Mouse (Mus musculus) hindbrain, embryonic 12.5 days (tissue): ENCODE data around the gene Poldip3. TPM values are rescaled to one million over a fixed set of nuclear protein-coding genes. Genes with fewer than 3 reads are reported as not detected.

Experiments
- ATAC-seq: fragments of 200-750 bp; cut with Nextera tagmentation; 2 replicates; pipeline ENCODE4 v1.8.0; 2017; ENCODE audit warnings: moderate TSS enrichment; ENCODE audit not compliant: low FRiP score
- H3K27ac ChIP-seq: fragments of 300-500 bp; sonication (generic); 2 replicates; pipeline ENCODE4 v1.5.1; 2016; ENCODE audit warnings: mild to moderate bottlenecking
- H3K27me3 ChIP-seq: fragments of 300-500 bp; sonication (generic); 2 replicates; pipeline ENCODE4 v1.6.1; 2016; ENCODE audit warnings: mild to moderate bottlenecking
- H3K36me3 ChIP-seq: fragments of 300-500 bp; sonication (generic); 2 replicates; pipeline ENCODE4 v1.6.1; 2016; ENCODE audit warnings: mild to moderate bottlenecking
- H3K4me1 ChIP-seq: fragments of 300-500 bp; sonication (generic); 2 replicates; pipeline ENCODE4 v1.6.1; 2016
- H3K4me2 ChIP-seq: fragments of 300-500 bp; sonication (generic); replicated peaks from 2 replicates; pipeline ENCODE4 v1.6.1; 2016; ENCODE audit warnings: mild to moderate bottlenecking
- H3K4me3 ChIP-seq: fragments of 300-500 bp; sonication (generic); 2 replicates; pipeline ENCODE4 v1.5.1; 2016; ENCODE audit warnings: mild to moderate bottlenecking
- H3K9ac ChIP-seq: fragments of 300-500 bp; sonication (generic); 2 replicates; pipeline ENCODE4 v1.6.1; 2016; ENCODE audit warnings: mild to moderate bottlenecking, moderate library complexity
- H3K9me3 ChIP-seq: fragments of 300-500 bp; sonication (generic); replicated peaks from 2 replicates; pipeline ENCODE4 v1.6.1; 2016; ENCODE audit warnings: mild to moderate bottlenecking
- WGBS: fragments of 180-500 bp; shearing (Covaris S2); methylation state at CpG from one replicate; pipeline ENCODE4 v1.1.7; 2016; 5-methylcytosine and 5-hydroxymethylcytosine counted together
- polyA plus RNA-seq: library from polyadenylated mRNA; unstranded; fragments of >200 nt; fragmentation: Nextera tagmentation; extraction: Ambion mirVana; gene quantifications from 2 replicates; pipeline ENCODE4 v1.2.1, GENCODE M21; 2016

Gene Poldip3
- polyA plus RNA-seq: 163 and 168 TPM in 2 replicates

DNA sequence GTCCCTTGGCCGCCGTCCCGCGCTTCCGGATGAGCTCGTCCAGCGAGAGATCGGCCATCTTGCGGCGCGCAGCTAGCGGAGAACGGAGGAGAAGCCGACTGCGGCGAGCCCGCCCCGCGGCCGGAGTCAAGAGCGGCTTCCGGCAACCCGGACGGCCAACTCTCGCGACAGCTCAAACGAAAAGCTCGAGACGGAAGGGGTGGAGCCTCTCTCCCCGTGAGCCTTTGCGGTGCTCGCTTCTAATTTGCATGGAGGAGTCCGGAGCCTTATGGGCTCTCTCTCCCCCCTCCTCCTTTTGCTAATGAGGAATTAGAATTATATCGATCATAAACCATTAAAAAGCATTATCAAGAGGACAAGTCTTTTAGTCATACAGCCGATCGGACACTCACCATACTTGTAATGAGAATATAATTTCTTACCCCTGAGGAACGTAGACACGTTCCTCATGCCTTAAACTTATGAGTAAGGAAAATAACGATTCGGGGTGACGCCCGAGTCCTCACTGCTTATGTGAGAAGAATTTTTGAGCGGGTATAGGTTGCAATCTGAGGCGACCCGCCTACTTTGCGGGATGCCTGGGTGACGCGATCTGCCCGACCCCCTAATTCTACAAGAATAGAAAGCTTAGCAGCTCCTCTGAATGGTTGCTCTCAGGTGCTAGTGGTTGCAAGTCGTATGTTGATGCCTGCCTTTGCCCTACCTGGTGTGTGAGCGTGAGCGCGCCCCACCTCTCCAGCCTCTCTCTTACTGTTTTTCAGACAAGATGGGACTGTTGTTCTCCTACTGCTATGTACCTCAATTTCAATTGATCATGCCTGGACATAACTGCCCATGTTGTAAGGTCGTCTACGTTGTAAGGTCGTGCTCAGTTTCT, at the start of gene Poldip3:
Gene Poldip3 (minus strand): TSS at position 189 of the 877 bp plus-strand sequence.
- peak; percentile 93 for ATAC-seq
- Histone ChIP-seq H3K36me3 (peaks cover 31% of the 10 kb centered on the region), H3K4me3 (peak within 1 kb of the TSS; percentile 76), H3K4me2 (peak within 1 kb of the TSS; percentile 84), H3K4me1 (peaks cover 15% of the 10 kb centered on the region), H3K9me3 (no peaks in the 10 kb centered on the region), H3K27ac (peak within 1 kb of the TSS; percentile 98), H3K27me3 (no peaks in the 10 kb centered on the region), H3K9ac (peak within 1 kb of the TSS; percentile 95)
- WGBS: under 1% methylated on average over 56 of the region's 56 CpGs

DNA sequence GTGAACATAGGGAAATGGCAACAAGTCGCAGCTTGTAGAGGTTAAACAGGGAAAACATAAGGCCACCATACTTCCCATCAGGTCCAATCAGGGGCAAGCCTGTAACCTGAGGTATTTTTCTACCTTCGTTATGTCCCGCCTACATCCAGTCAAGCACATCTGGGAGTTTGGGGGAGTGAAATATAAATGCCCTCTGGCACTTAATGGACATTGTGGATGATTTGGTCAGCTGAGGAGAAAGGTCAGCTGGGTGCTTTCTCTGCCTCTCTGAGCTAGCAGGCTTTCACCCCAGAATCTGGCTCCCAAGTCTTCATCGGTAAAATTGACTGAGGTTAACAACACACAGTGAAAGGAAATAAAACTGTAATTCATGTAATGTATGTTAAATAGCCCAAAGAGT, 44.2 kb upstream of the Poldip3 start:
- Histone ChIP-seq H3K4me2 (no peak overlapping the region), H3K36me3 (no peaks in the 10 kb centered on the region), H3K27me3 (no peaks in the 10 kb centered on the region), H3K9me3 (no peaks in the 10 kb centered on the region), H3K4me1 (no peaks in the 10 kb centered on the region), H3K27ac (no peak overlapping the region), H3K9ac (no peak overlapping the region), H3K4me3 (no peak overlapping the region)
- 94% methylated on average over 4 of the region's 4 CpGs for WGBS
- ATAC-seq: no peak

DNA sequence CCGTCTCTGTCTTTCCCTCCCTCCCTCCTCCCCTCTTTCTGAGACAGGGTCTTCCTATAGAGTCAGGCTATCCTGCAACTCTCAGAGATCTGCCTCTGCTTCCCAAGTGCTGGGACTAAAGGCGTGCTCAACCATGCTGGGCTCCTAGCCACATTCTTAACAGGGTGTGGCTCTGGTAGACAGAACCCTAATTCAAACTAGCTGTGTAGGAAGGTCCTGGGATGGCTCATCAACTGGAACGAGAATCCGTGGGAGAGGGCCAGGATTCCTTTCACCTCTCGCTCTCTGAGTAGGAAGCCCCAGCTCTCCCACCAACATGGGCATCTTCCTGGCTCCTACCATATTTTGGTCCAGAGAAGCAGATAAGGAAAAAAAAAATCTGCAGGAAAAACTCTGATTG, 33.2 kb upstream of the Poldip3 start:
- no peak overlapping the region for H3K9ac ChIP-seq
- 69% methylated on average over 5 of the region's 5 CpGs for WGBS
- no peak overlapping the region for H3K4me2 ChIP-seq
- H3K4me3 ChIP-seq: no peak overlapping the region
- H3K27ac ChIP-seq: no peak overlapping the region
- ATAC-seq: no peak
- H3K27me3 ChIP-seq: no peaks in the 10 kb centered on the region
- H3K36me3 ChIP-seq: no peaks in the 10 kb centered on the region
- H3K4me1 ChIP-seq: no peaks in the 10 kb centered on the region
- no peaks in the 10 kb centered on the region for H3K9me3 ChIP-seq

DNA sequence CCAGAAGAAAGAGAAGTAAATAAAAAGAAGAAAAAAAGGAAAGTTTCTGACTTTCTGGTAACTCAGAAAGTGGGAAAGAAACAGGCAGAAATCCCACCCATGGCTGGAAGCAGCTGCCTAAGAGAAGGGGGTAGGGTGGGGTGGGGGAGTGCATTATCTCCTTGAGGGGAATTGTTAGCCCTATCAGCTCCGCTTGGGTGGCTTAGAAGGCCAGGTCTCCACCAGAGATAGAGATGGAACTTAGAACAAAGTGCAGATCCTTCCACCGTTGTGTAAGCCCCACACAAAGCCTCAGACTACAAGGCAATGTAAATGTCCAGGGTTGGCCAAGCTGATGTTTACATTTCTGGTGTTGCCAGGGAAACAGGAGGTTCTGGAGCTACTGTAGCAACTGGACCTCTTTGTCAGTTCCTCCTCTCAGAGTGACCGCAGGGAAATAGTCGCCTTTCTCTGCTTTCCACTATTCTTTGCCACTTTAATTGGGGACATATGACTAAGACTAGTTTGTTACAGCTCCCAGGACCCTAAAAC, 32.7 kb upstream of the Poldip3 start:
- ATAC-seq: no peak
- WGBS: 52% methylated on average over 4 of the region's 4 CpGs
- Histone ChIP-seq H3K9ac (no peak overlapping the region), H3K27ac (no peak overlapping the region), H3K4me1 (no peaks in the 10 kb centered on the region), H3K27me3 (no peaks in the 10 kb centered on the region), H3K4me3 (no peak overlapping the region), H3K36me3 (no peaks in the 10 kb centered on the region), H3K9me3 (no peaks in the 10 kb centered on the region), H3K4me2 (no peak overlapping the region)

DNA sequence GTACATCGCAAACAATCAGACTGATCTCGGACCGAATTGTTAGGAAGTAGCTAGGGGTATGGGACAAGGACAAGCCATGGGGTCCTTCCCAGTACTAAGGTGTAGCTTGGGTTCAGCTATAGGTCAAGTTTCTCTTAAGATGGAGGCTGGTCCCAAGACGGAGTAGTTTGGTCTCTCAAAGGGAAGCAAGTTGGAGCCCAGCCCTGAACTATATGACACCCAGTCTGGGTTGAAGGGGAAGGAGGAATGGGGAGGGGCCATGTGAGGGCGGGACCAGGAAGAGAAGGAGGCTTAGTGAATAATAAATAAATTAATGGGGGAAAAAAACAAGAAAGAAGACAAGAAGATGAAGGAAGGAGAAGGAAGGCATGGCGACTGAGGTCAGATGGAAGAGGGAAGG, 30.8 kb upstream of the Poldip3 start:
- Histone ChIP-seq H3K27ac (no peak overlapping the region), H3K4me1 (no peaks in the 10 kb centered on the region), H3K27me3 (no peaks in the 10 kb centered on the region), H3K9ac (no peak overlapping the region), H3K4me3 (no peak overlapping the region), H3K9me3 (no peaks in the 10 kb centered on the region), H3K36me3 (no peaks in the 10 kb centered on the region), H3K4me2 (no peak overlapping the region)
- ATAC-seq: no peak
- WGBS: 89% methylated on average over 6 of the region's 6 CpGs

DNA sequence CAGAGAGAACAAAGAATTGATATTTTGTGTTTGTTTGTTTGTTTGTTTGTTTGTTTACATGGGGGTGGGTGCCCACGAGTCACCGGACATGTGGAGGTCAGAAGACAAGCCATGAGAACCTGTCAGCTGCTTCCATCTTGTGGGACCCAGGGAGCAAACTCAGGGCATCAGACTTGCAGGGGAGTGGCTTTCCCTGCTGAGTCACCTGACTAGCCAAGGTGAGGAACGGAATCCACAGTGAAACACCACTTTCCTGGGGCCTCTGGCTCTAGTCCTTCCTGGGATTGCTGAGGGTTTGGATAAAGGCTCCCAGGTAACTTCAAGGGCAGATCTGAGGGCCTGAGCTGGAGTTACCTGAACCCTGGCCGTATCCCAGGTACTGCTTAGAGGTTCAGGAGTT, 27.5 kb upstream of the Poldip3 start:
- H3K4me2 ChIP-seq: no peak overlapping the region
- ATAC-seq: no peak
- H3K4me3 ChIP-seq: no peak overlapping the region
- H3K9me3 ChIP-seq: no peaks in the 10 kb centered on the region
- H3K4me1 ChIP-seq: peaks cover 8% of the 10 kb centered on the region
- 80% methylated on average over 4 of the region's 4 CpGs for WGBS
- H3K27me3 ChIP-seq: no peaks in the 10 kb centered on the region
- no peaks in the 10 kb centered on the region for H3K36me3 ChIP-seq
- H3K9ac ChIP-seq: no peak overlapping the region
- no peak overlapping the region for H3K27ac ChIP-seq

DNA sequence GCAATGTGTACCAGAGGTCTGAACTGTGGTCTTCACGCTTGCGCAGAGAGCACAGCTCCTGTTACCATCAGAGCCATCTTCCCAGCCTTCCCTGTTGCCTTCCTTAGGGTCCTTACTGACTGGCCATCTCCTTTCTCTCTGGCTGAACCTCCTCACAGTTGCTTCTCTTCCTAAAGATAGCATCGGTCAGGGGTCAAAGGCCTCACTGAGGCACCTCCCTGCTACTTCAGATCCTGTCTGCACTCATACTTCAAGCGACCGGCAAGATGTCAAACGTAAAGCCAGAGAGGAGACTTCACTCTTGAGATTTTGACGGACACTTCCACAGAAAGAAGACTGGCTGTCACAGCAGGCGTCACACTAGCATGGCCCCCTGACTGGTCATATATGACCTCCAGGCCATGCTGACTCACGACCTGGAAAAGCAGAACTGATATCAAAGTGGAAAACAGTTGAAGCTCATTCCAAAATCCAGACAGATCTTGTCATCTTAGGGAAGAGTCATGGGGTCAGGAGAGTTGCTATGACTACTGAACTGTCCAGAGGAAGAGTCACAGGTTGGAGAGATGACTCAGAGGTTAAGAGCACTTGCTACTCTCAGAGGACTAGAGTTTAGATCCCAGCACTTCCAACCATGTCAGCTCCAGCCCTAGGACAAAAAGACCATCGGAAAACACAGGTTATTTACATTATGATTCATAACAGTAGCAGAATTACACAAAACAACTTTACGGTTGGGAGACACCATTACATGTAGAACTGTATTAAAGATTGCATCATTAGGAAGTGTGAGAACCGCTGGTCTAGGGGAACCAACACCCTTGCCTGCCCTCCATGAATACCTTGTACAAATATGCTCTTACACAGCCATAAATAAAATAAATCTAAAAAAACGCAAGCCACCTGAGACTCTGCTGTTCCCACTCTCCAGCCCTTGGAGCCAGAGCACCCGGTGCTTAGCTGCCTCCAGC, 25.0 kb upstream of the Poldip3 start:
- H3K4me3 ChIP-seq: no peak overlapping the region
- no peak for ATAC-seq
- H3K4me1 ChIP-seq: peaks cover 29% of the 10 kb centered on the region
- no peak overlapping the region for H3K27ac ChIP-seq
- no peaks in the 10 kb centered on the region for H3K27me3 ChIP-seq
- no peak overlapping the region for H3K4me2 ChIP-seq
- no peak overlapping the region for H3K9ac ChIP-seq
- 91% methylated on average over 14 of the region's 14 CpGs for WGBS
- no peaks in the 10 kb centered on the region for H3K9me3 ChIP-seq
- H3K36me3 ChIP-seq: no peaks in the 10 kb centered on the region

DNA sequence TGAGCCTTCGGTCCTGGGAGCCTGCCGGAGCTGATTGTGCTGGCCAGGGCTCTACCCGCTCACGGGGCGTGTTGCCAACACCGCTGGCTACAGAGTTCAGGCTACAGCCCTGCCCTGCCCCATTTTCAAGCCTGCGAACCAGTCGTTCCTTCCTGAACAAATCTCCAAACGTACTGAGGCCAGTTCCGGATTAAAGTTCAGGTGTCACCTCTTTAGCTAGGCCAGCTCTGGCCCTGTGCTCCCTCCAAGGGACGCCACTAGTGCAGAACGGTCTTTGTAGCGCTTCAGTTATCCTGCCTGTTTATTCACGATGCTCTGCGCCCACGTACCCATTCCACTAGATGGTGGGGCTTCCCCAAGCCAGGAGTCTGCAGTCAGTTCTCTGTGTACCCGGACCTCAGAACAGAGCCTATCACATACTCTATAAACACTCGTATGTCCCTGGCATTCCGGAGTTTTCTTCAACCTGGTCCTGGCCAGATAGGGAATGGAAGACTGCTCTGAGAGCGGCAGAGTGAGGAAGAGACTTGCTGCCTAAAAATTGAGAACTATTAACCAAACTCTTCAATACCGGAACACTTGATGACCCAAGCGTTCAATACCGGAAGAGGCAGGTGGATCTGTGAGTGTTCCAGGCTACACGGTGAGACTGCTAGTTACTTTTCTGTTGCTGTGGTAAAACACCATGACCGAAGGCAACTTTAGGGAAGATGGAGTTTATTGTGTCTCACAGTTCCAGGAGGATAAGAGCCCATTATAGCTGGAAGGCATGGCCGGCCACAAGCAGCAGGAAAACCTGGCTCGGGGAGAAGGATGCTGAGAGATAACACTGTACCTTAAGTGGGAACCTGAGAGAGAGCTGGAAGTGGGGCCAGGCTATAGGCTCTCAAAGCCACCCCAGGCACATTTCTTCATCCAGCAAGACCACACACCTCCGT, 23.6 kb upstream of the Poldip3 start, which contains the start of gene Cyb5r3:
Gene Cyb5r3 (minus strand): TSS at position 101 of the 938 bp plus-strand sequence.
- Histone ChIP-seq H3K9ac (peak within 1 kb of the TSS; percentile 80), H3K27me3 (no peaks in the 10 kb centered on the region), H3K27ac (peak within 1 kb of the TSS; percentile 87), H3K36me3 (no peaks in the 10 kb centered on the region), H3K9me3 (no peaks in the 10 kb centered on the region), H3K4me2 (peak within 1 kb of the TSS; percentile 71), H3K4me3 (peak within 1 kb of the TSS; percentile 72), H3K4me1 (peaks cover 31% of the 10 kb centered on the region)
- ATAC-seq: peak; percentile 79
- 36% methylated on average over 28 of the region's 28 CpGs for WGBS

DNA sequence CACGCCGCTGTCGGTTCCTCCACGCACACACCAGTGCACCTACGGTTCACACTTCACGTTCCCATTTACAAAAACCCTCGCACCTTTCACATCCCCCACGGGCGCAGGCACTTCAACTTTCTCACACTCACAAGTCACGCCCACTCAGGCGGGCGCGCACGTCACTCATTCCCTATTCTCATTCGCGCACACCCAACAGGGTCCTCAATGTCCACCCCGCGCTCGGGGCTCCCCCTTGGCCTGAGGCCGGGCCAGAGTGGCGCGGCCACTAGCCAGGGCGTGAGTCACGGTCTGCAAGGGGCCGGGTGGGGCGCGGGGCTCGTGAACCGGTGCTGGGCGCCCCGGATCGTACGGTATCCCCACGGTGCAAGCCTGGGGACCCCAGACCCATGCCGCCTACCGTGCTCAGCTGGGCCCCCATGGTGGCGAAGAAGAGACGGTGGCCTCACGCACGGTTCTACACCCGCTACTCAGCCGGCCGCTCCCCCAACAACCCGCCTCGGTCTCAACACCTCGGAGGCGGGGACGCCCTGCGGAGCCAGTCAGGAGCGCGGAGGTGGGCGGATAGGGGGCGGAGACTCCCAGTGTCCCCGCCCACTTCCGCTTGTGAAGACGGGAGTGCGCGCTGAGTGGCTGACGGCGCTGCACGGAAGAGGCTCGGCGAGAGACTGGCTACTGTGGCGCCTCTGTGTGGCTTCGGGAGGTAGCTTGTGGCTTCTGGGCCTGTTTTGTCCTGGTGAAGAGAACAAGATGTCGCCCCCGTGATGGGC, 22.7 kb upstream of the Poldip3 start:
- H3K4me1 ChIP-seq: peaks cover 31% of the 10 kb centered on the region
- H3K27ac ChIP-seq: peak overlapping the region; percentile 87
- ATAC-seq: peak; percentile 97
- no peaks in the 10 kb centered on the region for H3K9me3 ChIP-seq
- H3K4me2 ChIP-seq: peak overlapping the region; percentile 71
- peak overlapping the region; percentile 80 for H3K9ac ChIP-seq
- H3K4me3 ChIP-seq: peak overlapping the region; percentile 72
- H3K27me3 ChIP-seq: no peaks in the 10 kb centered on the region
- H3K36me3 ChIP-seq: no peaks in the 10 kb centered on the region
- under 1% methylated on average over 67 of the region's 67 CpGs for WGBS

DNA sequence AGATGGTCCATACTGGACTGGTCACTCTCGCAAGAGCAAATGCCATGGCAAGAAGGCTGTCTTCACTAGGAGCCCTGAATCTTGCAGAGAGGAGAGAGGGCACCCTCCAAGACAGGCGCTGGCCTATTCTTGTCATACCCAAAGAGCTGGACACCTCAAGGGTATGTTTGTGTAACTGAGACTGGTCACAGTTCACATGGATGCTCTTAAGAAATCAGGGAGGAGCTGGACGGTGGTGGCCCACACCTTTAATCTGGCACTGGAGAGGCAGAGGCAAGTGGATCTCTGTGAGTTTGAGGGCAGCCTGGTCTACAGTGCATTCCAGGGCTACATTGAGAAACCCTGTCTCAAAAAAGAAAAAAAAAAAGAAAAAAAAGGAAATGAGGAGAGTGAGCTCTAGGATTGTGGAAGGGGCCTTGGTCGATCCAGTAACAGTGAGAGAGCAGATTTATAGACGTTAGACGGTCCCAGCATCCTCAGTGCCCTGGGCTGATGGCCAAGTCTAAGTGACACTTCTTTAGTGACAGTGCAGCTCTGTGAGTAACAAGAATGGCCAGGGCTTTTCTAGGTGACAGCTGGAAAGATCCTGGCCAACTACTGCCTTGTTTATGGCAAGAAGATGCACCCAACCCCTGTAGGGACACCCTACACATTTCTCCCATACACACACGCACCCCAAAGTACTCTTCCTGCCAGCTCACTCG, 21.9 kb upstream of the Poldip3 start:
- H3K9ac ChIP-seq: peak overlapping the region; percentile 80
- no peaks in the 10 kb centered on the region for H3K27me3 ChIP-seq
- 0 out of 2 replicates have a peak overlapping the region, but pooled peaks have one; percentile 87 for H3K27ac ChIP-seq
- peak overlapping the region; percentile 72 for H3K4me3 ChIP-seq
- 60% methylated on average over 8 of the region's 8 CpGs for WGBS
- H3K4me2 ChIP-seq: peak overlapping the region; percentile 71
- no peaks in the 10 kb centered on the region for H3K9me3 ChIP-seq
- no peak for ATAC-seq
- H3K36me3 ChIP-seq: no peaks in the 10 kb centered on the region
- peaks cover 31% of the 10 kb centered on the region for H3K4me1 ChIP-seq
